Mouse (Mus musculus): ENCODE results near the gene Nsf.

Nsf gene

DNA sequence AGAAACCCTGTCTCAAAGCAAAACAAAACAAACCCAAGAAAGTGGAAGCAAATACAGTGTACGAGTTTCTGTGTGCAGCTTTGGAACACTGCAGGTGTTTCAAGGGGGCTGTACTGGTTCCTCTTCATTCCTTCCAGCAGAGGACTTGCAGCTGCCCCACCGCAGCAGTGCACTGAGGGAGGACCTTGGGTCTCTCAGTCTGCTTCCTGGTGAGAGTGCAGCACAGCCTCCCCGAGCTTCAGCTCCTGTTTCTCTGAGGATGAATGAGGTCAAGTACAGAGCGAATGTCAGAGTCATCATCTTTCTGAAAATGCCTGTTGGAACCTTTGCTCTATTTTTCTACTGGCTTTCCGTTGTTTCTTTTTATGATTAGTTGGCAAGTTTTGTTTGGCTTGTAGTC lies 12.5 kb downstream of the Nsf start:
- no peak for DNase-seq (ENCODE audit: low spot score in 2 of 2)

DNA sequence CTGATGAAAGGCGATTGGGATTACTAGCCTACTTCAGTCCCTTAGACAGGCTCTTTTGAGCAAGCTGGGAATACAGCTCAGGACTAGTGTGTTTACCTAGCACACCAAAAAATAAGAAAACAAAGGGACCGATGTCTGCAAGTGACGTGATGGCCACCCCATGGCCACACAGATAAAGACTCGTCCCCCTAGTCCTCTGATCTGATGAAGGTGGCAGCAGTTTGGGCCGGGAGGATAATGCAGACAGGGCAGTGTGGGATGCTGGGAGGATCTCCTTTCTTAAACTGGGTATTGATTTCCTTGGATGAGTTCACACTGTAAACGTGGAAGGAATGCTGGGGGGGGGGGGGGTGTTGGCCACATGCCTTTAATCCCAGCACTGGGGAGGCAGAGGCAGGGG lies 13.0 kb downstream of the Nsf start:
- DNase-seq (ENCODE audit: low spot score in 2 of 2) = no peak

DNA sequence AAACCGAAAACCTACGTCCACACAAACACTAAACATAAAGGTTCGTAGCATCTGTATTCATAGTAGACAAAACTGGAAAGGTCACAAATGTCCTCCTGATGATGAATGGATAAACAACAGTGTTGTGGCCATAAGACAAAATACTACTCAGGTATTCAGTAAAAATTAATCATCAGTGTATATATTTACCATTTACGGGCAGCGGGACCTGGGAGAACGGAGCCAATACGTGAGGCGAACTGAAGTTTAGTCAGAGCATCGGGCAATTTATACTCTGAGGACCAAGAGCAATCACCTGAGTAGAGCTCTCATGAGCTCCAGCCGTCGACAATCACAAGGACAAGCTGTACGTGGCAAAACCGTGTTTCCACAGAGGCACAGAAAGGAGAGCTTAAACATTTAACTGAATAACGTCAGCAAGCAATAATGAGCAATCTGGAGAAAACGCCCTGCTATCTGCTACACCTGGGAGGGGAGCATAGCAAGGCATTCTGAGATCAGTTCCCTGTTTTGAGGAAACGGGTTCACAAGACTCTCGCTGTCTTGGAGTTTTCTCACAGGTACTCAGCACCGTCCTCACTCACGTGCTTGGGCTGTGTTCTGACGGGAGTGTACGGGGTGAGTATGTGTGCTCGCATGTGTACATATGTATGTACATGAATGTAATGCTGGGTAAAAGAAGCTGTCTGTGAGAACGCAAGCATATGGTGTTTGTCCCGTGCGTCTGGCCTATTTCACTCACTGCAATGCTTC lies 15.7 kb downstream of the Nsf start:
- DNase-seq (ENCODE audit: low spot score in 2 of 2) = no peak

DNA sequence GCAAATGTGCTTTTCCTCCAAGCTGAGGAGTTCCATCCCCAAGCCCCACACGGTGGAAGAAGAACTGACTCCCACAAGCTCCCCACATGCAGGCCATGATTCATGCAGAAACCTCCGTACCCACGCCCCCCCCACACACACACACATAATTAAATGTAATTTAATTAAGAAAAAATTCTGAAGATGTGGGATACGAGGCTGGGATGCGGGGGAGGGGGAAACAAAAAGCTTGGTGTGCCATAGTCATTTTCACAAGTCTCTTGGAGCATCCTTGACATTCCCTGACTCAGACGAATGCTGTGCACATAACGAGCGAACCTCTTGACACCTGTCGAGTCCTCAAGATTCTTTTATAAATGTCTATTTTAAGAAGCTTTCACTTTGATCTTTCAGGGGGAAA lies 16.4 kb downstream of the Nsf start:
- no peak for DNase-seq (ENCODE audit: low spot score in 2 of 2)

DNA sequence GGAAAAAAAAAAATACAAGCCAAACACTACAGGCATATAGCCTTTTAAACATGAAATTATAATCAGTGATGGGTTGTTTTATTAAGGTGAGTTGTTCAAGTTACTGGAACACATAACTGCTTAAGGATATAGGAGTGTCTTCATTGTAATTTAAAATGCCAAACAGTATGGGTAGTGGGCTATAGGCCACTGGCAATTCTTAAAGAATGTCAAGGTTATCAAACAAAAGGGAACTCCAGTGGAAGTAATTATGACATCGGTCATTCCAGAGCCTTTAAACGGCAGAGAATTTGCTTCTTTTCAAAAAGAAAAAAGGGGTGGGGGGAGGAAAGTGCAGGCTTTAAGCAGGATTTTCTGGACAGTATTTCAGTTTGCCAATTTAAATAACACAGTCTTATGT lies 18.1 kb downstream of the Nsf start:
- no peak for DNase-seq (ENCODE audit: low spot score in 2 of 2)

DNA sequence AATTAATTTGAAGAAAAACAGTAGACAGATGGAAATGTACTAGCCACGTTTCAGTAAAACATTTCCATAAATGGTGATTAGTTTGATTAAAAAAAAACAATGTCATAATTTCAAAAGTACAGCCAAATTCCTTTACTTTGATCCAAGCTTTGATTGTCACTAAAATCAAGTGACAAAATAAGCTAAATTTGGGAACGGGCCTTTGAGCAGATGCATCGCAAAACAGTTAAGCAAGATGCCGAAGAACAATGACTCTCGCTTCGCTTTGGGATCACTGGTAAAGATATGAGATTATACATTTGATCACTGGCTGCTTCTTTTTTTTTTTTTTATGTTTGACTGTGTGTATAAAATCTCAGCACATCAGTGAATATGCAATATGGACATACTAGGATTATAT lies 20.0 kb downstream of the Nsf start:
- no peak for DNase-seq (ENCODE audit: low spot score in 2 of 2)

DNA sequence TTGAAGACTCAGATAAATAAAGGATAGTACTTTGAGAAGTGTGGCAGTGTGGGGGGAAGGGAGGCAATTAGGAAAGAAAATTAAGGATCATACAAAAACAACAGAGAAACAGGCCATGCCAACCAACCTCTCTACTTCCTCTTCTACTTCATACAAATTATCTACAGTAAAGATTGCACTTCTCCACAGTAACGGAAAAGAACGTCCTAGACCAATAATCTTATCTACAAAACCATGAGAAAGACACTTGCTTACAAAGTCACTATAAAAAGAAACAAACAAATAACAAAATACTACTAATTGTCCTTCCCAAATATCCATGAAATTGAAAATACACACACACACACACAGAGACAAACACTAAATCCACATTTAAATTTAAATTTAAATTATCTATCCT lies 29.9 kb downstream of the Nsf start:
- no peak for DNase-seq (ENCODE audit: low spot score in 2 of 2)

DNA sequence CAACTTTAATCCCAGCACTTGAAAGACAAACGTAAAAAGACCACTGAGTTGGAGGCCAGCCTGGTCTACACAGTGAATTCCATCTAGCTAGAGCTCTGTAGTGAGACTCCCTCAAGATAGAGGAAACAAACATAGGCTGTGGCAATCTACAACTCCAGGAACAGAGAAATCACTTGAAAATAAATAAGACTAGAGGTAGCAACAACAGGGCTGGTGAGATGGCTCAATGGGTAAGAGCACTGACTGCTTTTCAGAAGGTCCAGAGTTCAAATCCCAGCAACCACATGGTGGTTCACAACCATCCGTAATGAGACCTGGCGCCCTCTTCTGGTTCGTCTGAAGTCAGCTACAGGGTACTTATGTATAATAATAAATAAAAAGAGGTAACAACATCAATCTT lies 30.6 kb downstream of the Nsf start:
- no peak for DNase-seq (ENCODE audit: low spot score in 2 of 2)

DNA sequence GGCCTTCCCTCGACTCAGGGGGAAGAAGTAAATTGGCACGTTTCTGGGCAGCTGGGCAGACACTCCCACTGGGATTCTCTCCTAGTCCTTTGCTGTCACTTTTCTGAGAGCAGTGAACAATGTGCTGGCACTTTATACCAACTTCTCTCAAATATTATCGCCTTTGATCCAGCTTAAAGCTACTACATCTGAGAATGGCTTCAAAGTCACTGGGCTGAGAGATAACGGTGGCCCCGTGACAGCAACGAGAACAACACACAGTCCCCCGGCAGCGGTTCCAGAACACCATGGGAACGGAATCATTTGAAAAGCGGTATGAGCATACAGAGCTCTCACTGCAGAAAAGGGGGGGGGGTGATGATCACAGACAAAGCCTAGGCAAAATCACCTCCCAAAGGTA lies 31.0 kb downstream of the Nsf start:
- no peak for DNase-seq (ENCODE audit: low spot score in 2 of 2)

DNA sequence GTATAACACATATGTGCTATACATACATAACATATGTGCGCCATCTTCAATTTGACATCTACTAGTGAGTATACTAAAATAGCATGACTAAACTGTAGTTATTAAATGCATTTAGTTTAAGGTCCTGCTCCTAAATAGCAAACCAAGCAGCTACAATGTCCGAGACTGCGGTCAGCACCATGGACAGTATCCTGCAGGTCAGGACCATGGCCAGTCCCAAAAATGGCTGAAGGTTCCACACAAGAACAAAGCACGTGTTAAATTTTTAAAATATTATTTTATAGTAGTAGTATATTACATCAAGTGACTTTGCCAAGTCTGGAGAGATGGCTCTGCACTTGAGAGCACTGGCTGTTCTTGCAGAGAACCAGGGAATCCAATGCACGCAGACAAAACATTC lies 33.2 kb downstream of the Nsf start:
- peak; percentile 8 to 35 for DNase-seq (ENCODE audit: low spot score in 2 of 2)

DNA sequence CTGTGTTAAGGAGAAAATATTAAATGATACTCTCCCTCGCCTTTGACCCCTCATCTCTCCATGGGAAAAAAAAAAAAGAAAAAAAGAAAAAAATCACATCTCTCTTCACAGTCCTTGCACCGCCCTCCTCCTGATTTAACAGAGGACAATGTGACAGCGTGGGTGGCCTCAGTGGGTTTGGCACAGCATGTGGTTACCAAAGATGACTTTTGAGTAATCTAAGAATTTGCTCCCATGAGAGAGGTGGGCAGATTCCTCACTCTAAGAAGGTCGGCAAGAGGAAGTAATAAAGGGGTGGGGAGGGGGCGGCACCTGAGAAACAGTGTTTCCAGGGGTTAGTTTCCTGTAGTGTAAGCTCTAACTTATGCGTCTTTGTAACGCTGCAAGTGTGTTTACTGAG lies 37.0 kb downstream of the Nsf start:
- no peak for DNase-seq (ENCODE audit: low spot score in 2 of 2)

DNA sequence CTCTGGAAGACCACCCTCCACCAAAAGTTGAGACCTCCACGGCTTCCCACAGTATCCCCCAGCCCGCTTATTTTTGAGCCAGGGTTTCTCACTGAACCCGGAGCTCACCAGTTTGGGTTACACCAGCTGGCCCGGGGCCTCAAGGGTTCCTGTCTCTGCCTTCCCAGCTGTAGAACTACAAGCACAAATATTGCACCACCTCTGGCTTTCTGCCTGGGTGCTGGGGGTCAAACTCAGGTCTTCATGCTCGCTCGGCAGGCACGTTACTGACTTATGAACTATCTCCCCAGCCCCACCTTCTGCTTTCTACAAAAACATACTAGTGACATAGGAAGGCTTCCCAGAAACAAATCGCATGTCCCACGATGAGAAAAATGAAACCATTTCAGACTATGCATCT lies 38.2 kb downstream of the Nsf start:
- DNase-seq (ENCODE audit: low spot score in 2 of 2) = no peak

DNA sequence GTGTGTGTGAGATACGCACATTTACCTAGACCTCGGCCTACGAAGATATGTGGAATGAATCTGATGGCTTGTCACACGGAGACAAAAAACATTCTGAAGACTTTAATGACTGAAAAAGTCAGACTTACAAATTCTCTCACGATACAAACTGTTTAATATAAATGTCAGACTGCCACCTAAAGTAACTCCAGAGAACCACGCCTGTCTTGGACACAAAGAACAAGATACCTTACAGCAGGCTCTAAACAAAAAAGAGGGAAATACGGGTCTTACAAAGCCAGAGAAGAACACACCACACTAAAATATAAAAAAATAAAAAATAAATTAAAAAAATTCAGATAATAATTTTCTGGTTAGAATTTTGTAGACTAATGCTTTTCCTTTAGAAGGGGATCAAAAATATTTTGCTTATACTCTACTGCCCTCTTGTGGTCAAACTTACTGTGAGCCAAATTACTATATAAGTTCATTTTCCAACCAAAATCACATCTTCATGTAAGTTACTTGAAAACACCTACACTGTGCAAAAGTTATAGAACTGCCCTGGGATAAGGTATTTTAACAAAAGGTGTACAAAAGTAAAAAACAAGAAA lies 42.8 kb downstream of the Nsf start:
- no peak for DNase-seq (ENCODE audit: low spot score in 2 of 2)

DNA sequence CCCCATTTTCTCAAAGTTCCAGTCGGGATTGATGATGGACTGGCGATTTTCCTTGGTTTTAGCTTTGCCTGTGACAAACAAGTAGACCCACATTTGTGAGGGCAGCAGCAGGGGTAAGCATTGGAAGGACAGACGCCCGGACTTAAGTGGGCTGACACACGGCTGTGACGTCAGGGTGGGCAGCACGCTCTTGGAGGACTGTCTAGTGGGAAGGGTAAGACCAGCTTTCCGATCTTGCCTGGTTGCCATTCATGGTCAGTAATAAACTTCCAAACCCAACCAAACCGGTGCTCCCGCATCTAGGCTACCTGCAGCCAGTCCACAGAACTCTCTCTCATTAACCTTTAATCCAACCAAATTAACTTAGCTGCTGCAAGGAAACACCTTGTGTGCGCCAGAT lies 43.3 kb downstream of the Nsf start:
- DNase-seq (ENCODE audit: low spot score in 2 of 2) = no peak

DNA sequence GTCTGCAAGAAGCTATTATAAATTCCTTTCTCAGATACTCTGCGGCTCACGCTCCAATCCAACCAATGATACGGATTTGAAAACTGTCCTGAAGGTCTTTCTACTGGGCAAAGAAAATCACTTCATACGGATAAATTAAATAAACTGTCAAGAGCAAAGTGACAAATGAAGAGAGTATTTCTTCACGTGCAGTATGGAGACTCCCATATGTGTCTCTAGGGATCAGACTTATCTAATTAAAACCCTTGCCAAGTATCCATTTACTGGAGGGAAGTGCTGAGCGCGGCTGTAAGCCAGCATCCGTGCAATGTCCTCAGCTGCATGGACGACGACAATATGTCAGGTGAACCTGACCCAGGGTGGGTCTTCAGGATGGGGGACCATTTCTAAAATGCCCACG lies 44.0 kb downstream of the Nsf start:
- no peak for DNase-seq (ENCODE audit: low spot score in 2 of 2)

DNA sequence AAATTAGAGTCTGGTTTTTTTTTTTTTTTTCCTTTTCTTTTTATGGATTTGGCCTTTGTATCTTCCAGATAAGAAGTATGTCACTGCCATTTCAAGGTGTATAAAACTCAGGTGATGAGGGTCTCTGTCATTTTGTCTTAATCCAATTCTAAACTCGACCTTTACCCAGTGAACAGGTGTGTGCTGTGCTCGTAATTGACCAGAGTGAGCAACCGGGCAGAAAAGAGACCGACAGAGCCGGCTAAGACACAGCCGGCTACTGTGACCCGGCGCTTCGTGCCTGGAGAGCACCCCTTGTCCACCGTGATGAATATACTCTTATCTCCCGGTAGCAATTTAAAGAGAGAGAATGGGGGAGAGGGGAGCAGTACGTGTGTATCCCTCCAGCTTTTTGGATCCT lies 44.5 kb downstream of the Nsf start:
- no peak for DNase-seq (ENCODE audit: low spot score in 2 of 2)

DNA sequence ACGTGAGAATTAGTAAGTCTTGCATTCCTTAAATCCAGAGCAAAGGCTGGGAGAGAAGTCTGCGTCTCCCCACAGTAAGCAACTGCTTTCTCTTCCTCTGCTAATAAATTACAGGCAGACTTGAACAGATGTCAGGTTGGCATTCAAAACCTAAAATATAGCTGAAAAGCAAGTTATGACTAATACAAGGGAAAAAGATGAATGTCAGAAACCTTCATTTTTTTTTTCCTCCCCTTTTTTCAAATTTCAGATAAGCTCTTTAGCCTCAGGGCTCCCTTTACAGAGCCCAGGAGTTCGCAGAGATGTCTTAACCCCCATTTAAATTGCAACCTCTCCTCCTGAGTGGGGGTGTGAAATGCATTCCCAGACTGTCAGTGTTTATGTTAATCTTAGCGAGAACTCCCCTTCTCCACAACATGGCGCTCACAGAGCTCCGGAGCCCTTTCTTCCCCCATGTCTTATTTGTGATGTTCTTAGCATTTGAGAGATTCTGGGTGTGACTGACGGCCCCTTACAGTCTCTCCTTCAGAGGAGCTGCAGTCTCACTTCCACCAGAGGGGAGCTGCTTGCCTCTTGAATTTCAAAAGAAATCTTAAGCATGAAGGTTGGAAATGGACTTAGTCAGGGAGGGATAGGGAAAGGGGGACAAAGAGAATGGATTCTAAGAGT lies 47.7 kb downstream of the Nsf start:
- no peak for DNase-seq (ENCODE audit: low spot score in 2 of 2)

DNA sequence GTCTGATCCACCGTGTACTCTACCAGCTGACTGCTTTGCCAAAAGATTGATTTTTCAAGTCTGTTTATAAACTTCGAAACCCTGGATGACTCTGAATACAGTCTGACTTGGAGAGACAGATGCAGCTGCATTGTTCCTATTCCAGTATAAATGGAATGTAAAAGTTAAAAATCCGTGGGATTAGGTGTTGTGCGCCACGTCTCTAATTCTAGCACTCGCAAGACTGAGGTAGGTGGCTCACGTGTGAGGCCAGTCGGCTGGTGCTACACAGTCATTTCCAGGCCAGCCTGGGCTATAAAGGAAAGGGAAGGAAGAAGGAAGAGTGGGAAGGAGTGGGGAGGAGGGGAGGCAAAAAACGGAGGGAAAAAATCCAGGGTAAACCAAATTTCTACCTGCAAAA lies 48.4 kb downstream of the Nsf start:
- no peak for DNase-seq (ENCODE audit: low spot score in 2 of 2)

DNA sequence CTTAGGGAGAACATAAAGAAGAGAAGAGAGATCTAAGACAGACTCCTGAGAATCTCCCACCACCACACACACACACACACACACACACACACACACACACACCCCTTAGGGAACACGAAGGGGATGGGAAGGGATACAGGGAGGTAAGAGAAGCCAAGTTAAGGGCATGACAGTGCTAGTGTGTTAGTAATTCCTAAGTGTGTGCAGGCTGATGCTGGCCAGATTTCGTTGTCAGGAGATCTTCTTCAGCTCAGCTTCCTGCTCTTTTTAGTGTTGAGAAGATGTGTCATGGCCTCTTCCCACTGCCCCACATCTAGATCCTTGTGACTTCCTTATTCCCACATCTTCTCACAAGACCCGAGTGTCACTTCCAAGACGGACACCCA lies 52.3 kb downstream of the Nsf start:
- no peak for DNase-seq (ENCODE audit: low spot score in 2 of 2)

DNA sequence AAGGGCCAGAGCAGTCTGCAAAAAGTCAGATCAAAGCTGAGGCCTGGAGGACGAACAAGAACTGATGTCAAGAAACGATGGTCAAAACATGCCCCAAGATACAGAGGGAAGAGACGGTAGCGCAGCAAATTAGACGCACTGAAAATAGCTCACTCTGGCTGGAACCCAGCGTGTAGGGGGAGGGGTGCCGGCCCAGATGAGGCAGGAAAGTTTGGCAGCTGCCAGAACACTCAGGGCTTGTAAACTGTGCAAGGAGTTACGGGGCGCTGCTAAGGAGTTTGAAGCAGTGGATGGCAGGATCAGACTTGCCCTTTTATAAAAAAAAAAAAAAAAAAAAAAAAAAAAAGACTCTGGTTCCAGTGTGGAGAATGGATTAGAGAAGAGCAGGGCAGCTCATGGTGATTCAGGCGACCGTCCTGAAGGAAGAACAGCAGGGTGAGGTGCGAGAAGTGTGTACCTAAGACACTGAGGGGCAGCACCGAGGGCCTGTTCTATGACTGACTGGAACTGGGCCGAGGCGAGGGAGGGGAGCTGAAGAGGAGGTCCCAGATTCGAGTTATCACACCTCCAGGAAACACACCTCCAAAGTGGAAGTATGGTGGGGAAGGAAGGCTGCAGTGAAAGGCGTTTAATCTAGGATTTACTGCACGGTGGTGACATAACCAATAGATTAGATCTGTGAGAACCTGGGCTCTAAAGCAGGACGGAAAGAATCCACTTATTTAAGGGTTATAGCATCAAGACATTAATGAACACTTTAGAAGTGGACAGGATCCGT lies 52.9 kb downstream of the Nsf start:
- DNase-seq (ENCODE audit: low spot score in 2 of 2) = peak; percentile 52 to 68

DNA sequence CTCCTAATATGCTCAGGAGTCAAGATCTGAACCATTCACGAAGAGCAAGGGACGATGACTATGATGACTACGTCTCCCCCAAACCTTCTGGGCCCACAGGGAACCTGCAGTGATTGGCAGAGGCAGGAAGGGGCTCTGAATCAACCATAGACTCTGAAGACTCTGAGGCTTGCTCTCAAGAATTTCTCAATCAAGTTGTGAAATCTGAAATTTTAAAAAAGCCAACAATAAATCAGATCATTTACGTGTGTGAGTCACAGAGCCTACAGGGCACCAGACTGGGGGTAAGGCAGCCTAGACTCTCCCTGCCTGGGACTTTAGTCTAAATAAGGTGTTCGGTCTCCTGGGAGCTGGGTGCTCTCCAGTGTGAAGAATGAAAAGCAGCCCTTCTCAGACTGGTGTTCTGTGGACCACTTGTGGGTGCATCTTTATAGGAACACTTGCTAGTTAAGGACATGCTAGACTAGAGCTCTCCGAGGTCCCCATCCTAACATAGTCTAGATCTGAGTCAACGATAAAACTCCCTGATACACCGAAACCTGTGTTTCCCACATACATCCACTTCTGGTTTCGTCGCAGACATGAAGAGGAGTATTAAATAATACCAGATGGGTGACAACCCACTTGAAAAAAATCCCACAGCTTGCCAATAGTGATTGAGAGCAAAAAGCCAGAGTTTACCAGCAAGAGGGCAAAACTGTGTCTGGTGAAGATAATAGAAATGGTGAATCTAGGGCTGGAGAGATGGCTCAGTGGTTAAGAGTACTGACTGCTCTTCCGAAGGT lies 56.7 kb downstream of the Nsf start:
- no peak for DNase-seq (ENCODE audit: low spot score in 2 of 2)

DNA sequence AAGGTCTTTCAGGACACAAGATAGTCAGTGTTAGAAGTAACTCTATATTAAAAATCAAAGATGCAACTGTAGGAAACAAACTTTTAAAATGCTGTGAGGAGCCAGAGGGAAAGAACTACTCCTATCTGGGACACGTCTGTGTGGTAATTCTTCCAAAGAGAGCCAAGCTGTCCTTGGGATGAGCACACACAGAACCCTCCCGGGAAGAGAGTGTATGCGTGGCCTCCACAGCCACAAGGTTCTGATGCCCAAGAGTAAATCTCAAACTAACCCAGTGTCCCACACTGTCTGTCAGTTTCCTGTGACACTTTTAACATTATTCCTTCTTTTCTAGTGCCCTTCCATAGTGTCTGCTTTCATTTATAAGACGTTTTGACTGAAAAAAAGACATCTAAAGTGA lies 57.8 kb downstream of the Nsf start:
- DNase-seq (ENCODE audit: low spot score in 2 of 2) = no peak
